Mouse (Mus musculus) urinary bladder, postnatal 14 days (tissue): ENCODE data around the gene Ttbk1.
A peak's percentile ranks its signal among the peaks of the same experiment; 100 is the strongest.

Source experiments
- DNase-seq: peaks from one replicate; pipeline ENCODE4 v3.0.0; 2021; ENCODE audit warnings: low spot score

Ttbk1 gene

GRCm38 (mm10) chr17:46476601-46477000 lies 10.9 kb downstream of the Ttbk1 start:
- DNase-seq, result no peak

- DNase-seq, result no peak
Measured at GRCm38 (mm10) chr17:46467830-46468229, 19.6 kb downstream of the Ttbk1 start.

GRCm38 (mm10) chr17:46462226-46462625 lies 25.2 kb downstream of the Ttbk1 start:
- DNase-seq, result no peak

- DNase-seq, result no peak
Measured at GRCm38 (mm10) chr17:46461347-46461746, 26.1 kb downstream of the Ttbk1 start.

GRCm38 (mm10) chr17:46460673-46461072 lies 26.8 kb downstream of the Ttbk1 start:
- DNase-seq, result no peak

GRCm38 (mm10) chr17:46458439-46458838 lies 29.0 kb downstream of the Ttbk1 start:
- no peak for DNase-seq

- peak; percentile 69 for DNase-seq
Measured at GRCm38 (mm10) chr17:46457791-46458190, 29.7 kb downstream of the Ttbk1 start.

- DNase-seq, result peak; percentile 54
Measured at GRCm38 (mm10) chr17:46455110-46455691, 32.3 kb downstream of the Ttbk1 start.

- DNase-seq, result no peak
Measured at GRCm38 (mm10) chr17:46454539-46454938, 32.9 kb downstream of the Ttbk1 start.

GRCm38 (mm10) chr17:46453970-46454411 lies 33.5 kb downstream of the Ttbk1 start:
- DNase-seq, result no peak

- DNase-seq, result no peak
Measured at GRCm38 (mm10) chr17:46453302-46453948, 34.0 kb downstream of the Ttbk1 start.

GRCm38 (mm10) chr17:46452683-46453082 lies 34.8 kb downstream of the Ttbk1 start:
- DNase-seq, result no peak

- DNase-seq, result no peak
Measured at GRCm38 (mm10) chr17:46446264-46446663, 41.2 kb downstream of the Ttbk1 start.

GRCm38 (mm10) chr17:46444839-46445579 lies 42.5 kb downstream of the Ttbk1 start:
- DNase-seq, result no peak

- no peak for DNase-seq
Measured at GRCm38 (mm10) chr17:46439176-46439575, 48.3 kb downstream of the Ttbk1 start.

- no peak for DNase-seq
Measured at GRCm38 (mm10) chr17:46438298-46438873, 49.1 kb downstream of the Ttbk1 start, which contains the start of gene Slc22a7. TSS of gene Slc22a7 (minus strand) at chr17:46438457.

- DNase-seq, result peak; percentile 36
Measured at GRCm38 (mm10) chr17:46436672-46437366, 50.7 kb downstream of the Ttbk1 start.

GRCm38 (mm10) chr17:46433627-46434026 lies 53.8 kb downstream of the Ttbk1 start:
- no peak for DNase-seq

GRCm38 (mm10) chr17:46428761-46429414 lies 58.6 kb downstream of the Ttbk1 start, which contains the start of gene Crip3:
TSS of gene Crip3 (plus strand) at chr17:46428926.
- no peak for DNase-seq

GRCm38 (mm10) chr17:46426496-46426895 lies 61.0 kb downstream of the Ttbk1 start:
- DNase-seq, result no peak

- no peak for DNase-seq
Measured at GRCm38 (mm10) chr17:46419717-46420116, 67.8 kb downstream of the Ttbk1 start.
